Mouse (Mus musculus): ENCODE results near the gene Trappc1.

Gene Trappc1

GRCm38 (mm10) chr11:69370817-69371215 is 47.0 kb downstream of the Trappc1 start:
- no peak for DNase-seq

- no peak for DNase-seq
These were observed 47.8 kb downstream of the Trappc1 start for GRCm38 (mm10) chr11:69371601-69372000.

GRCm38 (mm10) chr11:69372056-69372779 is 48.4 kb downstream of the Trappc1 start:
- no peak for DNase-seq

GRCm38 (mm10) chr11:69372780-69373170 is 49.0 kb downstream of the Trappc1 start:
- peak in 1 of 2 experiments; percentile 18 for DNase-seq

- DNase-seq, result no peak
These were observed 49.6 kb downstream of the Trappc1 start for GRCm38 (mm10) chr11:69373223-69373965.

Data from lung, postnatal 4 days (tissue).